Mouse (Mus musculus): Measurements from ENCODE around the gene Ripor3. TPM values are rescaled to one million over a fixed set of nuclear protein-coding genes. Genes with fewer than 3 reads are reported as not detected.

Gene Ripor3
- total and polyA plus RNA-seq, 3 experiments, result 0.17 TPM; not detected in 2

DNA sequence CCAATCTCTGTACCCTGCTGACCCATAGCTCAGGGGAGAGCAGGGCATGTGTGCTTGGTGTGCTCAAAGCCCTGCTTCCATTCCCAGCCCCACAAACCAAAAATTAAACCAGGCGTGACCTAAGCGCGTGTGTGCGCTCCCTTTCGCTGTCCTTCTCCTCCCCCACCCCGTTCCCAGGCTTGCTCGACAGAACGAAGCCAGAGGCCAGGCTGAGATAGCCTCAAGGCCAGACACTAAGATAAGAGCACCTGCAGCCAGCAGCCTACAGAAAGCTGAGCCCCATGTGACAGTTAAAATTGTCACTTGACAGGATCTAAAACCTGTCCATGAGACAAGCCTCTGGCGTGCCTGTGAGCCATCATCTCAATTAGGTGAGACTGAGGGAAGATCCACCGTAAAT is 23.5 kb upstream of the Ripor3 start:
- dilution Hi-C loops (cut with MboI; ENCODE audit: extremely low pct_ligation_motif_present, extremely low pct_unique_long_range_greater_than_20kb, low sequenced_read_pairs), result no loop called here
- TF ChIP-seq ZNF384 (IDR thresholded peaks at IDR 0.05; ENCODE audit: low read depth, low read length) (no peak), NELFE (IDR thresholded peaks at IDR 0.05; ENCODE audit: low read depth, low read length) (no peak), BHLHE40 (IDR thresholded peaks at IDR 0.05; ENCODE audit: low read depth, low read length) (no peak), MYC (IDR thresholded peaks at IDR 0.05; ENCODE audit: low read depth, low read length) (no peak), UBTF (IDR thresholded peaks at IDR 0.05; ENCODE audit: low read depth, low read length) (no peak), EP300 (IDR thresholded peaks at IDR 0.05; ENCODE audit: low read length) (no peak), JUND (conservative IDR thresholded peaks at IDR 0.05; ENCODE audit: low read depth, low read length) (no peak), ZMIZ1 (IDR thresholded peaks at IDR 0.05; ENCODE audit: low read depth, low read length) (no peak), MAZ (IDR thresholded peaks at IDR 0.05; ENCODE audit: low read depth, low read length) (no peak), MAX (IDR thresholded peaks at IDR 0.05; ENCODE audit: low read length) (no peak), ETS1 (conservative IDR thresholded peaks at IDR 0.05; ENCODE audit: low read depth, low read length) (no peak), SIN3A (IDR thresholded peaks at IDR 0.05; ENCODE audit: low read length) (no peak), CTCF (conservative IDR thresholded peaks at IDR 0.05 in 1 of 2, IDR thresholded peaks at IDR 0.05 in 1 of 2; ENCODE audit: low read depth in 2 of 2, low read length in 2 of 2) (no peak), ZKSCAN1 (IDR thresholded peaks at IDR 0.05; ENCODE audit: borderline replicate concordance, low read depth, low read length) (no peak), GABPA (IDR thresholded peaks at IDR 0.05; ENCODE audit: insufficient replicate concordance, low read depth, low read length) (no peak), MEF2A (IDR thresholded peaks at IDR 0.05; ENCODE audit: borderline replicate concordance, low read depth, low read length) (no peak), MXI1 (IDR thresholded peaks at IDR 0.05; ENCODE audit: low read depth, low read length) (no peak)
- in situ Hi-C loops (cut with MboI; ENCODE audit: low pct_ligation_motif_present, low pct_unique_long_range_greater_than_20kb, low sequenced_read_pairs), result no loop called here
- Histone ChIP-seq H3K79me2 (replicated peaks; ENCODE audit: control insufficient read depth, extremely low read depth, insufficient read depth, poor library complexity, severe bottlenecking) (no peaks in the 10 kb centered on the region), H3K4me2 (ENCODE audit: insufficient read depth, low read depth, poor library complexity, severe bottlenecking) (no peak overlapping the region), H3K27me3 (replicated peaks) (peaks cover 81% of the 10 kb centered on the region), H3K9me3 (replicated peaks; ENCODE audit: low read length) (peaks cover 4% of the 10 kb centered on the region), H3K36me3 (replicated peaks in 1 of 2; ENCODE audit: control insufficient read depth in 1 of 2, insufficient read depth in 1 of 2, low read length in 1 of 2) (no peaks in the 10 kb centered on the region), H3K27ac (ENCODE audit: insufficient read depth, low read depth) (no peak overlapping the region), H3K9ac (ENCODE audit: insufficient read depth, low read depth) (no peak overlapping the region), H3K4me1 (ENCODE audit: control insufficient read depth in 1 of 2, insufficient read depth in 2 of 2) (peaks cover 0 to 4% of the 10 kb centered on the region in 2 experiments; a peak in 1 of 4 replicates), H3K4me3 (replicated peaks in 1 of 3; ENCODE audit: low read depth in 2 of 3, low read length in 2 of 3, poor library complexity in 1 of 3) (no peak overlapping the region)
- no peak for DNase-seq (ENCODE audit: extremely low read depth)

DNA sequence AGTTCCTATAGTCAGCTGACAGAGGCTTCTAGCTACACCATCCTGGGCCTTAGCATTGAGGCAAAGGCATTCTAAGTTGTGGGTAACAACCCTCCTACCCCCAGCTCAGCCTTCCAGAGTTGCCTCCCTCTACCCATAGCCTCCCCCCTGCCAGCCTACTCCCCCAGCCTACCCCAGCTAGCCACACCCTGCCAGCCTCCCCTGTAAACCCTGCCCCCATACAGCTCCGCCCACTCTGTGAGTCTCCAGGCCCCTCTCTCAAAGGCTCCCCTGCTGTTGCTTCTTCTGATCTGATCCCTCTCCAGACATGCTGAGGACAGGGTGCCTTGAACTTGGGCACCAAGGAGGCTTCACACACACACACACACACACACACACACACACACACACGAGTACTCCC is 21.4 kb upstream of the Ripor3 start:
- in situ Hi-C loops (cut with MboI; ENCODE audit: low pct_ligation_motif_present, low pct_unique_long_range_greater_than_20kb, low sequenced_read_pairs), result no loop called here

More for the DNA sequence above, 21.4 kb upstream of the Ripor3 start:
- no peaks in the 10 kb centered on the region for H3K36me3 ChIP-seq (replicated peaks in 1 of 2; ENCODE audit: control insufficient read depth in 1 of 2, insufficient read depth in 1 of 2, low read length in 1 of 2)
- H3K27me3 ChIP-seq (replicated peaks), result peaks cover 80% of the 10 kb centered on the region
- dilution Hi-C loops (cut with MboI; ENCODE audit: extremely low pct_ligation_motif_present, extremely low pct_unique_long_range_greater_than_20kb, low sequenced_read_pairs), result no loop called here
- peaks cover 17% of the 10 kb centered on the region for H3K9me3 ChIP-seq (replicated peaks; ENCODE audit: low read length)
- no peak overlapping the region for H3K4me3 ChIP-seq (replicated peaks in 1 of 3; ENCODE audit: low read depth in 2 of 3, low read length in 2 of 3, poor library complexity in 1 of 3)
- no peak overlapping the region for H3K27ac ChIP-seq (ENCODE audit: insufficient read depth, low read depth)
- H3K4me2 ChIP-seq (ENCODE audit: insufficient read depth, low read depth, poor library complexity, severe bottlenecking), result no peak overlapping the region
- TF ChIP-seq PAX5 (IDR thresholded peaks at IDR 0.05; ENCODE audit: low read length), result no peak
- H3K9ac ChIP-seq (ENCODE audit: insufficient read depth, low read depth), result no peak overlapping the region
- no peak for DNase-seq (ENCODE audit: extremely low read depth)
- H3K79me2 ChIP-seq (replicated peaks; ENCODE audit: control insufficient read depth, extremely low read depth, insufficient read depth, poor library complexity, severe bottlenecking), result no peaks in the 10 kb centered on the region
- H3K4me1 ChIP-seq (ENCODE audit: control insufficient read depth in 1 of 2, insufficient read depth in 2 of 2), result peaks cover 0 to 4% of the 10 kb centered on the region in 2 experiments; a peak in 1 of 4 replicates

All from CH12.LX (cell line).